Mouse (Mus musculus) small intestine, adult 2 months (tissue): ENCODE measurements around the gene Creb5. TPM values are rescaled to one million over a fixed set of nuclear protein-coding genes. Genes with fewer than 3 reads are reported as not detected.

ENCODE experiments used
- H3K27ac ChIP-seq: fragments of 200-500 bp; 2 replicates; pipeline ENCODE4 v1.5.1; 2012; ENCODE audit warnings: low read depth, low read length, control low read depth, inconsistent platforms; ENCODE audit not compliant: insufficient read depth
- H3K27me3 ChIP-seq: fragments of 200-500 bp; 2 replicates; pipeline ENCODE4 v1.6.1; 2012; ENCODE audit warnings: mild to moderate bottlenecking, moderate library complexity, low read length, inconsistent platforms; ENCODE audit not compliant: control insufficient read depth, insufficient read depth
- H3K36me3 ChIP-seq: fragments of 200-500 bp; 2 replicates; pipeline ENCODE4 v1.6.1; 2012; ENCODE audit warnings: mild to moderate bottlenecking, low read length, control low read depth, inconsistent platforms; ENCODE audit not compliant: control insufficient read depth, insufficient read depth
- H3K4me1 ChIP-seq: fragments of 200-500 bp; 2 replicates; pipeline ENCODE4 v1.6.1; 2012; ENCODE audit warnings: low read length, inconsistent platforms, mixed read lengths; ENCODE audit not compliant: control insufficient read depth, insufficient read depth, insufficient read length
- H3K4me3 ChIP-seq: fragments of 200-500 bp; 2 replicates; pipeline ENCODE4 v1.5.1; 2012; ENCODE audit warnings: low read depth, mild to moderate bottlenecking, control low read depth, inconsistent platforms, low read length, moderate library complexity
- CTCF ChIP-seq: fragments of 200-500 bp; IDR thresholded peaks from 2 replicates; pipeline ENCODE4 v1.5.1; 2012; ENCODE audit warnings: low read depth, mild to moderate bottlenecking, control low read depth, inconsistent platforms, low read length, moderate library complexity, mixed read lengths; ENCODE audit not compliant: insufficient replicate concordance, insufficient read length; ENCODE audit errors: extremely low read depth
- POLR2A ChIP-seq: fragments of 200-500 bp; IDR thresholded peaks from 2 replicates; pipeline ENCODE4 v1.6.1; 2012; ENCODE audit warnings: low read depth, mild to moderate bottlenecking, control low read depth, inconsistent platforms, low read length, moderate library complexity
- WGBS: fragments of 180-500 bp; shearing (Covaris S2); methylation state at CpG from one replicate; pipeline ENCODE4 v1.1.7; 2018; 5-methylcytosine and 5-hydroxymethylcytosine counted together
- polyA plus RNA-seq: library from polyadenylated mRNA; depleted of rRNA; stranded (reverse); fragments of >200 nt; gene quantifications from 2 replicates; pipeline ENCODE4 v1.2.3, GENCODE M21; 2012

Gene Creb5
- polyA plus RNA-seq, 1 experiment: 1.1 TPM

DNA sequence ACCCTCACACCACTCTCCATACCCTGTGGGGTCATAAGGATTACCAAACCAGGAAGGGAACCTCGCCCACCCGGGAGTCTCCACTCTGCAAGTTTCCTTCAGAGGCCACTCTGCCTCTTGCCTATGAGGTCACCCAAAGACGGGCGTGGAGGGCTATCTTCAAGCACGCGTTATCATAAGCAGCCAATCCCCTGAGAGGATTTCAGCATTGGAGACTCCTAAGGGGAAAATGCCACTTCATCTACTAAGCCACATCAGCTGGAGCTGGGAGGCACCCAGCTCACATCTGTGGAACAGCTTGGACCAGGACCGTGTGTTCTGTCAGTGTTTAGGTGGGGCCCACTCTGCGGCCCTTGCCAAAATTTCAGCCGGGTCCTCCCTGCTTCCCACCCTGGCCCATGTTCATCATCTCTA, 427.8 kb downstream of the Creb5 start:
- WGBS: 61% methylated on average over 9 of the region's 9 CpGs
- TF ChIP-seq CTCF: no peak
- no peak for TF ChIP-seq POLR2A
- H3K36me3 ChIP-seq: no peaks in the 10 kb centered on the region
- no peak overlapping the region for H3K27ac ChIP-seq
- H3K4me1 ChIP-seq: no peaks in the 10 kb centered on the region
- no peaks in the 10 kb centered on the region for H3K27me3 ChIP-seq
- no peak overlapping the region for H3K4me3 ChIP-seq

DNA sequence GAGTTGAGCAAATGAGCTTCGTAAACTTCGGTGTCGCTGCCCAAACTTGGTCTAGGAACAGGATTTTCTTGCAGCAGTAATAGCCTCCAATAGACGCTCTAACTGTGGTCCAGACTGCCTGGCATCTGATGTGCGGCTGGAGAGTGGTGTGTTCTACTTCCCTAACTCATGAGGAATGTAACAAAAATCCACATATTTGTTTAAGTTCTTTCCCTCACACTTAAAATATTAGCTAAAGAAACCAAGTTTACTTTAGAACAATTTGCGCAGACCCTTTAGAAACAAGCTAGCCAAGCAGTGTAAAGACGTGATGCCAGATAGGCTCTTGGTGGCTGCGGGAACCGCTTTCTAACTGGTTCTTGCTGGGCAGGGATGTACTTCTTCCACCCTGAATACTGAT, 428.9 kb downstream of the Creb5 start:
- Histone ChIP-seq H3K27ac (no peak overlapping the region), H3K4me1 (no peaks in the 10 kb centered on the region), H3K27me3 (no peaks in the 10 kb centered on the region), H3K36me3 (no peaks in the 10 kb centered on the region), H3K4me3 (no peak overlapping the region)
- TF ChIP-seq POLR2A (no peak), CTCF (no peak)
- 73% methylated on average over 9 of the region's 9 CpGs for WGBS

DNA sequence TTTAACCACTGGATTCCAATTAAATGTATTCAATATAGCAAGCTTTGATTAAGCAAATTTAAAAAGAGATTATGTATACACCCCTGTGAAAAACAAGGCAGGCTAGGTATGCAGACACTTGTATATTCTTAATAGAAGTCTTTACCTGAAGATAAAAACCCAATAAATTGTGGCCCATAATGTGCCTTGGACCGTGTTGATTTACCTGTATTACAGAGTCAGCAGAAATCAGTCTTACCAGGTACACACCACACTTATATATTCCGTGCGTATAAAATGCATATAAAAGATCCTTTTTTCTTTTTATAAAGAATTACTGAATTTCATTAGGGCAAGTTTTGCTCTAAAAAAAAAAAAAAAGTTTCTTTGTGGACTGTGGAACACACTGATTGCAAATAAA, 432.9 kb downstream of the Creb5 start:
- no peak for TF ChIP-seq POLR2A
- no peak for TF ChIP-seq CTCF

DNA sequence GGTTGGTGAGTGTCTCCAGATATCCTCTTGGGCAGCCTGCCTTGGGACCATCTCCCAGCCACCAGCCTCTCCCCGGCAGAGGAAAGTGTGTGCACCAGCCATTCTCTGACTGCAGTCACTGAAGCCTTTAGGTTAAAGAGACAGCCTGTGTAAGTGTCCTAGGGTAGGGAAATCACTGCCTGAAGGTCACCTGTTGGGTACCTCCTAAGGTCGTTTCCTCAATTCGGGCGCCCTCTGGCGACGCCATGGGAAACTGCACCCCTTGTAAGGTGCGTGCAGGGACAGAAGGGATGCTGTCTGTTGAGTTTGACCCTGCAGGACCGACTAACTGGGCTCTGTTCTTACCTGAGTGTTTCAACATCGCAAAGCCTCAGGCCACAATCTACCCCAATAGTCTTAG, 434.5 kb downstream of the Creb5 start:
- Histone ChIP-seq H3K27me3 (no peaks in the 10 kb centered on the region), H3K27ac (no peak overlapping the region), H3K4me1 (no peaks in the 10 kb centered on the region), H3K36me3 (no peaks in the 10 kb centered on the region), H3K4me3 (no peak overlapping the region)
- TF ChIP-seq POLR2A: no peak
- TF ChIP-seq CTCF: peak; percentile 82
- WGBS: 10% methylated on average over 9 of the region's 9 CpGs

More for the DNA sequence above, 432.9 kb downstream of the Creb5 start:
- 83% methylated on average over 3 of the region's 3 CpGs for WGBS
- no peaks in the 10 kb centered on the region for H3K27me3 ChIP-seq
- H3K4me3 ChIP-seq: no peak overlapping the region
- H3K27ac ChIP-seq: no peak overlapping the region
- no peaks in the 10 kb centered on the region for H3K4me1 ChIP-seq
- no peaks in the 10 kb centered on the region for H3K36me3 ChIP-seq

DNA sequence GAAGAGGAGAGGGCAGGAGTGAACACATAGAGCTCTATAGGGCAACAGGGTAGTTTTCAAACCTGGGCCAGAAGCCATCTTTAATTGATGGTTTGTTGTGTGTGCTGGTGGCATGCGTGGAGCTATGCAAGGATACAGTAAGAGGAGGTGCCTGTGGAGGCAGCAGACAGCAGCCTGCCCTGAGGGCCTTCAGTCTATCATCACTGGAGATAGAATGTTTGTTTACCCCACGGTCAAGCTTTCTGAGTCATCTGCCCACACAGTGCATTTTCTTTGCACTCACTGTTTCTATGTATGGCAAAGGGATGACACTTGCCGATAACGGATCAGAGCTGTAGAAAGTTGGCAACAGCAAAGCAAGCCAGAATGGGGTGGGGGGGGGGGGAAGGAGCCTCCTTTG, 435.6 kb downstream of the Creb5 start:
- 77% methylated on average over 4 of the region's 4 CpGs for WGBS
- Histone ChIP-seq H3K36me3 (no peaks in the 10 kb centered on the region), H3K4me3 (no peak overlapping the region), H3K27ac (no peak overlapping the region), H3K4me1 (no peaks in the 10 kb centered on the region), H3K27me3 (no peaks in the 10 kb centered on the region)
- TF ChIP-seq CTCF (no peak), POLR2A (no peak)

DNA sequence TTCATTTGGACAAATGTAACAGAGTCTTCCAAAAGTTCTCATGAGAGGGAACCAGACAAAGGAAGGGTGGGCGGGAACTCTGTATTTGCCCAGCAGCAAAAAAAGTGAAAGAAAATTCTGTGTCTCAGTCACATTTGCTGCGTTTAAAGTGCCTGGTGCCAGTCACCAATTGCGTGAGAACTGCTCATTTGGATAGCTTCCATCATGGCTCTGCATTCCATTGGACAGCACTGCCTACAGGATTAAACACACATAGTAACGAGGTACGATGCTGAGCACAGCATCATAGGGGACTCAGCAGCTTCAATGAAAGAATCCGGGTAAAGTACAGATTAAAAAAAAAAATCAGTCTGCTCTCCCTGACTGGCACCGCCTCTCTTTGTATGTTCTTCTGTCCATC, 443.4 kb downstream of the Creb5 start:
- Histone ChIP-seq H3K4me3 (no peak overlapping the region), H3K4me1 (no peaks in the 10 kb centered on the region), H3K27ac (no peak overlapping the region), H3K36me3 (no peaks in the 10 kb centered on the region), H3K27me3 (no peaks in the 10 kb centered on the region)
- TF ChIP-seq CTCF (no peak), POLR2A (no peak)
- WGBS: 82% methylated on average over 7 of the region's 7 CpGs

DNA sequence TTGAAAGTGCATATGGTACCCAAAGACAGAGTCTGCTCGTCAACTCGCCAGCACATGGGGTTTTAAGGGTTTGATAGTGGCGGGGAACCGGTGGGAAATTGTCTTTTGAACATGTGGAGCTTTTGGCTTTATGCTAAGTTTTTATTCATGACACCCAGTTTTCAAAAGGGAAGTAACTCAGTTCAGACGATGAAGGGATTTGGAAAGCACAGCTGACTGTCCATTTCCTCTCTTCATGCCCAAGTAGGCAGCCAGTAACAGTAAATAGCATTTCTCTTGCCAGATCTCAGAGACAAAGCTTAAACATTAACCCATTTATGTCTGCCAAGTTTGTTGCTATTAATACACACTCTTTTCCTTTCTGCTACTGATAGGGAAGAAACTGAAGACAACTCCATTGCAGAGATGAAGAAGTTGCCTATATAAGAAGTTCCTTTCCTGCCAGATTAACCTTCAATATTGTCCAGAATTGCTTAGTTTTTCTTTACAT, 444.0 kb downstream of the Creb5 start:
- H3K4me1 ChIP-seq: no peaks in the 10 kb centered on the region
- no peak overlapping the region for H3K27ac ChIP-seq
- no peak overlapping the region for H3K4me3 ChIP-seq
- WGBS: 62% methylated on average over 5 of the region's 5 CpGs
- H3K27me3 ChIP-seq: no peaks in the 10 kb centered on the region
- no peak for TF ChIP-seq POLR2A
- TF ChIP-seq CTCF: no peak
- no peaks in the 10 kb centered on the region for H3K36me3 ChIP-seq
